Mouse (Mus musculus) 3134 (cell line): ENCODE data around the gene Ang.

Source experiments
- DNase-seq: peaks from one replicate; pipeline ENCODE4 v3.0.0-alpha.2; 2011; ENCODE audit warnings: low spot score; ENCODE audit not compliant: insufficient read length; ENCODE audit errors: extremely low read depth

Ang gene

DNA sequence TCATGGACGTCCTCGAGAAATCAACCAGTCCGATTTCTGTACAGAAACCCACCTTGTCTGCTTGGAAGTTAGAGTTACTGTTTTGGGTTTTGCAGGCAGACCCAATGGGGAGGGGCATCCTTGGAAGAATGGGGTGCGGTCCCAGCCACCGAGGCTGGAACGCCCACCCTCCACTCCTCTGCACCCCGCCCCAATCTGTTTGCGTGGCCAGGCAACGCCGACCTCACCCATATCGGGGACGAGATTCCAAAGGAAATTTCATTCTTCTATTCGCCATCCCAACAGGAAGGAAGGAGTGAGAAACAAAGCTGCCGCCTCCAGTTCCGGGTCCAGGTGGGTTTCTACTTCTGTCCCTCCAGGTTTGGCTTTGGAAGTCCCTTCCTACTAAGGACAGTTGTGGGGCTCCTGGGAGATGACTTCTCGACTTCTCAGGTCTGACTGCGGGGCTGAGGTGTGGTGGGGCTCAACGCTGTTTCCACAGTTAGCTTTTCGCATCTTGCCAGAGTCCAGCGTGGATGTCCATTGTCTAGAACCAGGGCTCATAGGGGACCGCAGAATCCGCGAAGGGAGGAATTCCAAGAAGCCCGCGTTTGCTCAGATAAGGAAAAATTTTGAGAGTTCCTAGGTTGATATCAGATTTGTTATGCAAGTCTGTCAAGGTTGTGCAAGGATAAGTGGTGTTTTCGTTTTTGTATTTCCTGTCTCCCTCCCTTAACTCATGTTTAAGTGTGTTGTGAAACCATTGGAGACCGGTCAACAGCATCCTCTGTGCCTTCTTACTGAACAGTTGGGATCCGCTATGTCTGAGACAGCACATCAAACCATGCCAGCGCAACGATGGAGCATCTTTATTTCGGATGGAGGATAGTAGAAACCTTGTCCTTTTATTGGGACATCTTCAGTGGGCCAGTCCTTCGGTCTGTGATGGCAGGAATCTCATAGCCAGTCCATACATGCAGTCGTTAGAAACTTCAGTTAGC, at the start of gene Ang, which contains the start of gene Rnase4:
Ang (plus strand) TSS at position 230 of the 980 bp plus-strand sequence.
Rnase4 (plus strand) TSS at position 157 of the 980 bp plus-strand sequence.
- DNase-seq: no peak

DNA sequence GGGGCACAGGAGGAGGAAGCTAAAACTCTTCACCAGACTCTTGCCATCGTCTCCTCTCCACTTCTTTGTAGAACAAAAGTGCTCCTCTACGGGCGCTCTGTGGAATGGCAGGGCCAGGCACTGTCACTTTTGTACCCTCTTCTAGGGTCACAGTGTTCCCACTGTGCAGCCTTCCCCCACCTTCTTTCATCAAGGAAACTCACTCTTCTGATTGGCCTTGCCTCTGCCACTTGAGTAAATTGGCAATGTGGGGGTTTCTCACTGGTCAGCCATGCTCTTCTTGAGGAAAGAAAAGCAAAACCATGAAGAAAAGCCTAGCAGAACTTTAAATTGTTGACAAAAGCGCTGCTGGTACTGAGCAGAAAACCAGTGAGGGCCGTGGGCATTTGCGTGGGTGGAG, 49.2 kb upstream of the Ang start, which contains the start of gene Rnase9:
Rnase9 (minus strand) TSS at position 101 of the 400 bp plus-strand sequence.
- no peak for DNase-seq

DNA sequence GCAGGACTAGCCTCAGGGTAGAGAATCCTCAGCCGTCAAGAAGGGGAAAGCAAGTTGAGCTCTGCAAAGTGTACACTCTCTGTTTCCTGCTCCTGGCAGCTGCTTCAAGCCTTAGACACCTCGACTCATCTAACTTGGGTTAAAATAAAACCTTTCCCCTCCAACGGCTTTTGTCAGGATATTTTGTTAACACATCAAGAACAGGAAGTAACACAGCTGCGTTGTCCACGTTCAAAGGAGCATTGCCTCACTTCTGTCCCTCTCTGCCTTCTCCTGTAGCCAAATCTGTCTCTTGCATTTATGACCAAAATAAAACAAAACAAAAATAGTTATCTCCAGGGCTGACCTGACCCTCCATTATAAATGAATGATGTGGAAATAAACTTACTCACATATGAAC, 43.1 kb upstream of the Ang start:
- DNase-seq: no peak

DNA sequence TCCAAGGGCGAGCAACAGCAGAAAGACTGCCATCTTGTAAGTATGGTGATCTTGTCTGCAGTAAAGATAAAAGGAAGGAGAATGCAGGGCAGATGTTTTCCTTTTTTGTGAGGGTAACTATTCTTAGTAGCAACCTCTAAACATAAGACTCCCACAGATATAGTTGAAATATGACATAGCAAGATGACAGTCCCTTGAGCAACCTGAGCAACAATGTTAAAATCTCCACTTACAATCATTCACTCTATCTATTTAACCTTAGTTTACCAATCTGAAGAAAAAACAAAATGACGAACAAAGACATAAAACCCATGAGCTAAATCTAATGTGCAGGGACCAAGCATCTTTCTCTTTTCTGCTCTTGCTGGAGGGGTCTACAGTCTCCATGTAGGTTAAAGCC, 40.9 kb upstream of the Ang start, which contains the start of gene Rnase11:
Rnase11 (minus strand) TSS at position 101 of the 400 bp plus-strand sequence.
- no peak for DNase-seq

DNA sequence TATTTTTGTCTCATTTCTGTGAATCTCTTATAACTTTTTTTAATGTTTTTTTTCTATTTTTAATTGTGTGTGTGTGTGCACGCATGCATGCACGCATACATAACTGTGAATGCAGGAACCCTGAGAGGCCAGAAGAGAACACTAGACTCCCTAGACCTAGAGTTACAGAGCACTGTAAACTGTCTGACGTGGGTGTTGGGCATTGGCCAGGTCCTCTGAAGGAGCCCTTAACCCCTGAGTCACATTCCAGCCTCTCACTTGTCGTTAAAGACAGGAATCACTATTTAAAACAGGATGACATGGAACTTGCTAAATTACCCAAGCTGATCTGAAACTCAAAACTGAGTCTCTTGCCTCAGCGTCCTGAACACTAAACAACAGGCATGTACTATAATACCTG, 39.0 kb upstream of the Ang start:
- DNase-seq: no peak

DNA sequence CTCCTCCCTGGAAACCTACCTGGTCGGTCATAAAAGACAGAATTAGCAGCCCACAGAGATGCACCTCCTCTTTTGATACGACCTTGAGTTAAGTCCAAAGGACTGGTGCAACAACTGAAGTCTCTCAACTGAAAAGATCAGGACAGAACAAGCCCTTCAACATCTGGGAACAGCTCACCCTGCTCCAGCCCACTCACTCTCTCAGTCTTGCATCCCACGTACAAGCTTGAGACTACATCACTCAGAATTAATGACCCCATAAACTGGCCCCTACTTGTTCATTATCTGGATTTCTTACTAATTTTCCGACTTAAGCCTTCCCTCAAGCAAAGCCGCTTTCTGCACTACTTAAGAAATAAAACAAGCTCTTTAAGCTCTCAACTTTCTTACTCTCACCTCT, 37.8 kb upstream of the Ang start:
- DNase-seq: no peak

DNA sequence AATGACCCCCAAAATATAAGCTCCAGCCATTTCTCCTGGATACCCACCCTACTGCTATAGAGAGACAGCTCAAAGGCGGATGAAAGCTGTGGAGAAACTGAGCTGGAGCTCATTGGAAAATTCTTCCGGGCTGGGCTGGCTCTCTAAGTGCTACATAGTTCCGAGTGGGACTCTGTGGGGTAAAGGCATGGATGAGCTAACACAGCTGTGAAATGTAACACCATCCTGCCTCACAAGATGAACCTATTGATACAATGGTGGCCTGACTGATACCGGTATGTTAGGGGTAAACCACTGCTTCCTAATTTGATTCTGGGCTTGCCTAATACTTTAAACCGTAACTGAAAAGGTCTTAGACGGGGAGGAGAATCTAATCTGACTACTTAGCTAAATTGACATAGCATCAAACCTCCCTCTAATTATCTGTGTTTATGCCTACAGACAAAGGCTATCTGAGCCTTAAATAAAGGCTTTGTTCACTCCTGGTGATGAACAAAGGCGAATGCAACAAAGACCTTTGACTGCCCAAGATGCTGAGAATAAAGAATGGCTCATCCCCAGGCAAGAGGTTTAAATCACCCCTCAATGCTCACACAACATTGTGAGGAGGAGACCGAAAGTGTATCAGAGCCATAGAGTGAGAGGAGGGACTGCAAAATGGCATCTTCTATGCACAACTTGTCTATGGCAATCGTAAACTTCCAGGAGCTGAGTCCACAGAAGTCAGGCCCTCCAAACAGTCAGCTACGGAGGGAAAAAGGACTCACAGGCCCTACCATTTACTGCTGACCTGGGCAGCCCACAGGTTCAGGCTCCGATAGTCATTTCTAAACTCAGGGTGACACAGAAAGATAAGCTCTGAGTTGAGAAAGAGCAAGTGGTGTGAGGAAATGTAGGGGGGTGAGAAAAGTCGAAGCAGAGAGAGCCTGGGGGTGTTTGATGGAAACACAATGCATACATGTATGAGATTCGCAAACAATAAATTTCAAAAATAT, 36.4 kb upstream of the Ang start:
- DNase-seq: no peak

DNA sequence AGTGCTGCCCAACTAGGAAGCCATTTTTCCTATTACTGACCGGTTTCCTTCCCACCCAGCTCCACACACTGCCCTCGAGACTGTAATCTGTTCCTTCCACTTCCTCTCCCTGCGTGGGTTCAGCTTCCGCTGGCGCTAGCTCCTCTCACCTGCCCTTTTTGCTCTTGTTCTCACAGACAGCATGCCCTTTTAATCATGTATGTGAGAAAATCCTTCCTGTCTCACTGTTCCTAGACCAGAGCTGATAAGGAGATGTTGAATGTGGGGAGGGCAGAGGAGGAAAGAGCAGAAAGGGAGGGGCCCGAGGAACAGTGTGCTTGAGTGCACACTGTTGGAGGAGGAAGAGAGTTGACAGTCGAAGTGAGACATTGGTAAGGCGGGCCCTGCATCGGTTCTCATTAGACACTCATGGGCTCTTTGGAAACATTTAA, 33.5 kb upstream of the Ang start, which contains the start of gene Rnase12:
Rnase12 (minus strand) TSS at position 261 of the 431 bp plus-strand sequence.
- DNase-seq: no peak

DNA sequence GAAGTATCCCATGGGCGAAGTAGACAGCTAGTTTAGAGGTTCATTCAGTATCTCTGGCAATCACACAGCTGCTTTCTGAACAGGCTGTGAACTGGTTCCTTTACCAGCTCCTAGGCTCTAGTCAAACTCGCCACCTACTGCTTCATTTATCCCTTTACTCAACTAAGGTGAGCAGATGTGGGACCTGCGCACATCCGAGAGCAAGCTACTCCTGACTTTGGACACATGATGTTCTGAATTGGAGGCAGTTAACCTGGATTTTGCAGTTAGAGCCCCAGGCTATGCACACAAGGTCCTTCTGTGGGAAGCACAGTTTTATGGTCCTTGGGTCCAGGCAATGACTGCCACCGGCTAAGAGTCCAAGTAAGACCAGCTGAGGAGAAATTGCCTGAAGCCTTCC, 30.2 kb upstream of the Ang start:
- no peak for DNase-seq

DNA sequence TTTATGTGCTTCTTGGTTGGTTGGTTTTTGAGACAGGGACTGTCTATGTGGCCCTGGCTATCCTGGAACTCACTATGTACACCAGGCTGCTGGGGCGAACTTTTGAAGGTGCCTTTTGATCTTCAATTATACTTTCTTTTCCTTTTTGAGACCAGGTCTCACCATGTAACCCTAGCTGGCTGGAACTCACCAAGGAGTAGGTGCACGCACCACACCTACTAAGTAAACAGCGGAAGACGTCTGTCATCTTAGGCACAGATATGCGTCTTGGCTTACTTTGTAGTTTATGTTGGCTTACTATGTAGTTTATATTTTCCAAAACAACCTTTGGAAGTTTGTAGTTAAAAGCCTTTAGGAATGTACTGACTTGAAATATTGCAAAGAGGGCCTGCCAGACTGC, 22.0 kb upstream of the Ang start:
- DNase-seq: no peak

DNA sequence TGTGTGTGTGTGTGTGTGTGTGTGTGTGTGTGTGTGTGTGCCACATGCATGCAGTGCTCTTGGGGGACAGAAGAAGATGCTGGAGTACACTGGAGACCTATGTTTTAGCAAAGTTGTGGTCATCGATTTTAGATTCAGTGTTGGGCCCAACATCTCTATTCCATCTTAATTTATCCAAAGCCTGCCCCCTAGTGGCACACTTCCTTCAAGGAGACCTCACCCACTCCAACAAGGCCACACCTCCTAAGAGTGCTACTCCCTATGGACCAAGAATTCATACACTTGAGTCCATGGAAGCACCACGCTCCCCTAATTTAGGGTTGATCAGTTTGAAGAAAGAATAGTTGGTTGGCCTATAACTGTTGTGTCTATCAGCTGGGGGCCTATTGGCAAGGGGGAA, 21.3 kb upstream of the Ang start:
- peak; percentile 18 for DNase-seq

DNA sequence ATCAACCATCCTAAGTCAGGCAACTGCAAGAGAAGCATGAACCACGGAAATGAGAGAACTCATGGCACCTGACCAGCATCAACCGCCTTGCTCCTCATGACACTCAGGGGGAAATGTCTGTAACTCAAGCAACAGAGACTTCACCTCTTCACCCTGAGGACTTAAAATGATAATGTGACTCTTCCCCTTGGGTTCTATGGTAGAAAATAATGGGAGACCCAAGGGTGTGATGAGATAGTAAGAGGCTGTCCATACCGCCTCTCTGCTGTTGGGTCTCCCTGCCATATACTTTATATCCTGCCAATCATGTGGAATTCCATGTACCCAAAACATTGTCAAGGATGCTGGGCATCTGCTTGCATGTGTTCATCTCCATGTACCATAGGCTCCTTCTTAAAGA, 16.6 kb upstream of the Ang start, which contains the start of gene Olfr750:
Olfr750 (minus strand) TSS at position 101 of the 400 bp plus-strand sequence.
- no peak for DNase-seq

DNA sequence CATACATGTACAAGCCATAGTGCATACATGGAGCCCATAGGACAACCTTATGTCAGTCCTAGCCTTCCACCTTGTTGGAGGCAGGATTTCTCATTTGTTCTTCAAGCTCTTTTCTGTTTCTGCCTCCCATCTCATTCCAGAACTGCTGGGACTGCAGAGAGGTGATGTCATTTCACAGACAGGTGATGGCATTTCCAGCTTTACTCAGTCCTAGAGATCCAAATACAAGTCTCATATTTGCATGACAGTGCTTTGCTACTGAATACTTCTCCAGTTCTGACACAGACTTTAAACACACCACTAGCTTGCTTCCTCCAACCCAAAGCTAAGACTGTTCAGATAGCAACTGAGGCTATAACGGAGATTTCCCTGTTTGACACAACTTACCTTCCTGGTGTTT, 11.8 kb upstream of the Ang start:
- no peak for DNase-seq

DNA sequence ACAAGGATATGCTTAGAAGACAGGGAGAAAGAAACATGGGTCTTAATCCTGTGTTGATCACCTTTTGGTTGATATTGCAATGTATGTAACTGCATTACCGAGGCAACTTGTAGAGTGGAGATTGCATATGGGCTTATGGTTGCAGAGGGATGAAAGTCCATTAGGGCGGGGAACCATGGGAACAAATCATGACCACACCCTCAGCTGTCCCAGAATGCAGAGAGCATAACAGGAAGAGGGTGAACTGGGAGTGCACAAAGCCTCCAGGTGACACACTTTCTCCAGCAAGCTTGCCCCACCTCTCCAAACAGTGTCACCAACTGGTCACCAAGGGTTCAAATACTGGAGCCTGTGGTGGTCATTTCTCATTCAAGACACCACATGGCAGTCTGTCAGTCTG, 9.9 kb upstream of the Ang start:
- DNase-seq: no peak

DNA sequence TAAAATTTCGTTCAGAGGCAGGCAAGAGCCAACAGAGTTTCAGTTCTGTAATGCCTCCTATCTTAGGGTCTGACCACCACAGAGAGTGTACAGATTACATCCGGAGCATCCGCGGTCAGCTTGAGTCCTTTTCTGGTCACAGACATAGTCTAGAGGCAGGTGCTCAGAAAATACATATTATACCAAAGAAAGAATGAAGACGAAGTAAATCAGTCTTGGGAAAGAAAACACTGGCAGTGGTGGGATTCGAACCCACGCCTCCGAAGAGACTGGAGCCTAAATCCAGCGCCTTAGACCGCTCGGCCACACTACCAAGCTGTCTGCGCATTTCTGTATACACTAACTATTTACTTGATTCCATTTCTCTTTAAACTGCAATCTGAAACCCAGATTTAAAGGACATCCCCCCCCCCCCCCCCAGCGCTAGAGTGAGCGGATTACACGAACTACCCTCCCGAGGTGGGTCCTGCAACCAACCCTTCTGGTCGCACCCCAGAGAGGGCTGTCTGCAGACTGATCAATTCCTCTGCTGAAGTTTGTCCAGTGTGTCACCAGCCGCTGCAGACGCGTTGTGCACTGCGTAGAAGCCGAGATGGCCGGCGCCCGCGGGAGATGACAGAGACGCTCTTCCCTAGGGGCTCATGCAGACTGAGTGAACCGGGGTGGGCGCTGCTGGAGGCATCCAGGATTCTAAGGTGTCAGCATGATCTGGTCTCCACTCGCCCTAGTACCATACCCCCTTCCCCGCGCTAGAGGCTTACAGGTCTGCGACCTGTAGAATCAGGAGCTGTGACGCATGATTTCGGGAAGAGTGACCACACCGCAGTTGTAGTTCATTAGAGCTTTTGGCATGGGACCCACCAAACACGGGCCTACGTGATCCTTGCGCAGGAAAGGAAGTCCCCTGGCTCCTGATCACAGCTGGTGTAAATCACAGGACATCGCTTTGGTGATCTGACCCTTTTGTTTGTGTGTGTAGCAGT, 8.1 kb upstream of the Ang start:
- DNase-seq: peak; percentile 52

DNA sequence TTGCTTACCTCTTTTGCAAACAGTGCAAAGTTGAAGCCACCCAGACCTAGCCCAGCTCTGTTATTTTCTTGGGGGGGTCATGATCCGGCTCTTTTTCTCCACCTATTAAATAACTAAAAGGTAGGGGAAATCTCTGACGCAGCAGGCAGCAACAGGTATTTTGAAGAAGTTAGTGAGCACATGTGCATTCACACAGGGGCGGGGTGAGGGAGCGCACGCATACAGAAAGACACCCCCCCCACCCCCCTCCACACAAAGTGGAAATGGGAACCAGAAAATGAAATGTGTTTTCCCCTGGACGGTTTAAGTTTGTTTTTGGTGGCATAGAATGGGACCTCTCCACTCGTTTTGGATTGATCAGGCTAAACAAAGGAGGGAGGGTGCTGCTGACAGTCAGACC, 7.1 kb upstream of the Ang start:
- DNase-seq: no peak

DNA sequence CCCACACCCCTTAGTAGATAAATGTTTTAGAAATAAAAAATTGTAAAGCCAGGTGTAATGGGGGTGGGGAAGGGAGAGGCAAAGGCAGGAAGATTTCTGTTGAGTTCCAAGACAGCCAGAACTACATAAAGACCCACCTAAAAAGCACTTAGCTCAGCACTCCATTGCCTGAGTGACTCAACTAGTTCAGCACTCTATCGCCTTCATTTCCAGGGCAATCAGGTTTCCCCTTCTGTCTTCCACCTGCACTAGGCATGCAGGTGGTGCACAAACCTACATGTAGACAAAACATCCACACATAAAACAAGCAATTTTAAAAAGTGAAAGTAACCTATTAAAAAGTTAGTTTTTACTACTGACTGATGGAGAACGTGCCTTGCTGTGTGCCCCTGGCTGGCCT, 5.9 kb upstream of the Ang start:
- no peak for DNase-seq

DNA sequence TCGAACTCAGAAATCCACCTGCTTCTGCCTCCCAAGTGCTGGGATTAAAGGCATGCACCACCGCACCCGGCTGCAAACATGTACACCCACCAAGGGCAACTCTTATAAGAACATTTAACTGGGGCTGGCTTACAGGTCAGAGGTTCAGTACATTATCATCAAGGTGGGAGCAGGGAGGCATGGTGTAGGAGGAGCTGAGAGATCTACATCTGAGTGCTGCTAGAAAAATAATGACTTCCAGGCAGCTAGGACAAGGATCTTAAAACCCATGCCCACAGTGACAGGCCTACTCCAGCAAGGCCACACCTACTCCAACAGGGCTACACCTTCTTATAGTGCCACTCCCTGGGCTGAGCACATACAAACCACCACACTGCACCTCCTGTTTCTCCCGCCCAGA, 5.0 kb upstream of the Ang start:
- DNase-seq: no peak

DNA sequence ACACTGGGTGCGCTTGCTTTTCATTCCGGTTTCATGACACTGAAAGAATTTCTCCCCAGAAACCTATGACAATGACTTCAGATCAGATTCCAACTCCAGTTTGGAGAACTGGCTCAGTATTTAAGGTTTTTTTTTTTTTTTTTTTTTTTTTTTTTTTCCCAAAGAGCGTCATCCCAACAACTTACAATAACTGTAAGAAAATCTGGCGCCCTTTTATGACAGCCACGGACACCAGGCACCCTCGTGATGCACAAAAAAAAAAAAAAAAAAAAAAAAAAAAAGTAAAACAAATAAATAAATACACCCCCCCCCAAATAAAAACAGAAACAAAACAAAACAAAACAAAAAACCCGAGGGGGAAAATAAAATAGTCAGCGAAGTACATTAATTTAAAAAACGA, 3.2 kb upstream of the Ang start:
- peak; percentile 37 for DNase-seq
